Mouse (Mus musculus): Measurements from ENCODE around the gene Alpl.
A peak's percentile ranks its signal among the peaks of the same experiment; 100 is the strongest.

Alpl gene

DNA sequence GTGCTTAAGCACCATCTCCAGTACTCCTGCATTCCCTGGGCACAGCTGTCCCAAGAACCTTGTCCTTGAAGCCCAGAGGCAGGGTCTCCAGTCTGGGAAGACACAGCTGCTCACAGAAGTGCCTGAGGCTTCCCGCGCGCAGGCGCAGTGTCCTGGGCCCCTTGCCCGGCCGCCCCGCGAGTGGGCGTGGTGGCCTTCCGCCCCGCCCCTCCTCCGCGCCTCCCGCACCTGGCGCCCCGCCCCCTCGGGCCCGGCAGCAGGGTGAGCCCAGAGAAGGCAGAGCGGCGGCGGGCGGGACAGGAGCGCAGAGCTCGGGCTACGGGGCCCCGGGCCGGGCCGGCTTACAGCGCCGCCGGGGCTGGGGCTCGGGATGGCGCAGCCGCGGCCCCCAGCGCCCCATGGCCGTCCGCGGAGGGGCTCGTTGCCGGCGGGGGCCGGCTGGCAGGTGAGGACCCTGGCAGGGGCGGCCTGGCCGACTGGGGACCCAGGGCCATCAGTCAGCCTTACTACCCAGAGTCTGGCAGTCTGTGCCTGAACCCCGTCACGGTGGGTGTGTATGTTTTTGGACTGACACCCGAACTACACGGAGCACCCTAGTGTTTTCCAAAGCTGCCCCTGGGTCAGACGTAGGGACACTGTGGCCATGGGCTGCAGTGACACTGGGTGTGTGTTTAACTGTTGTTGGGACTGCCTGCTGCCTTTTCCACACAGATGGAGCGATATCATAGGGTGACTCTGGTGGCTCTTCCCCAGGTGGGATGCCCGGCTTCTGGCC lies 88.8 kb downstream of the Alpl start:
- DNase-seq: peak; percentile 96

GRCm38 (mm10) chr4:137706510-137706909 lies 89.7 kb downstream of the Alpl start:
- no peak for DNase-seq

DNA sequence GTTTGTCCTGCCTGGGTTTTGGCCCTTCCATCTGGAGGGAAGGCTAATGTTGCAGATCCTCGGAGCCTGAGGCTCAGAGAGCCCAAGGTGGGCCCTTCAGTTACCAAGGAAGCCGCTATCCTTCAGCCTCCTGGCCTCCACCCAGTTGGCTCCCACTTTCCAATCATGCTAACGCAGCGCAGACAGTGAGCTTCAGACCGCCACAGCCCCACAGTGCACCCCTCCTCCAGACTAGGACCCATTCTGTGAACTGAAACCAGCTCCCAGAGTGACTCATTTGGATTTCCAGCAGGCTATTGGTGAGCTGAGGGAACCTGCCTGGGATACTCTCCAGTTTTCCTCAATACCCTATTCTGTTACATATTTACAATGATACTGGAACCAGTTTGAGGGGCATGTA lies 90.8 kb downstream of the Alpl start:
- DNase-seq: no peak

DNA sequence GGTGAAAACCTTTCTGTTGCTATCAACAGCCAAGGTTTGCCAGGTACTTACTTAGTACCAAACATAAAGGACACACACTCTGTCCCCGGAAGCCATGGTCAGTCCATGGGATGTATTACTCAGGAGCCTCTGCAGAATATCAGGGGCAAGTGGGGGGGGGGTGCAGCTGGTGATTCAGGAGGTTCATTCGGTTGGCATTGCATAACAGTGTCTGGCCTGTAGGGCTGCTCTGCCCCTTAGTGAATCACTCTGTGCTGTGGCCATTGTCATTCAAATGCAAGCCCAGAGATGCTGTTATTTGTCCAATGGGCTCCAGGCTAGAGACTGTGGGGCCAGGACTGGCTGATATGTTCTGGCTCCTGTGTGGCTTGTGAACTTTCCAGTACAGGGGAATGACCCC lies 91.6 kb downstream of the Alpl start:
- DNase-seq: no peak

DNA sequence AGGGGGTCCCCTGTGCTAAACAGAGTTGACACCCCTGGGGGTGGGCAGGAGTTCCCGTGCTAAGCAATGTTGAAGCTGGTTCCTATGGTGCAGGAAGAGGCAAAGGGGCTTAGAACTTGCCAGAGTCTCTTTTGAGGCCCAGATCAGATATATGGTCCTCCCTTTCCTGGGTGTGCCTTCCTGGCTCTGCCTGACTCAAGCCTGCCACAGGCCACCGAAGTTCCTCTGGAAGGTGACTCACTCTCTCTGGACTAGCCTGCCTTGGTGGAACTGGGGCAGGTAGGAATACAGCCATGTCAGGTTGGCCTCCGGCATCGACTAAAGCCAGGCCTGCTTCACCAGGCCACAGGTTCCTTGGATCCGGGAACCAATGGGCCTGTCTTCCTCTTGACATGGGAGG lies 93.1 kb downstream of the Alpl start:
- DNase-seq: no peak

DNA sequence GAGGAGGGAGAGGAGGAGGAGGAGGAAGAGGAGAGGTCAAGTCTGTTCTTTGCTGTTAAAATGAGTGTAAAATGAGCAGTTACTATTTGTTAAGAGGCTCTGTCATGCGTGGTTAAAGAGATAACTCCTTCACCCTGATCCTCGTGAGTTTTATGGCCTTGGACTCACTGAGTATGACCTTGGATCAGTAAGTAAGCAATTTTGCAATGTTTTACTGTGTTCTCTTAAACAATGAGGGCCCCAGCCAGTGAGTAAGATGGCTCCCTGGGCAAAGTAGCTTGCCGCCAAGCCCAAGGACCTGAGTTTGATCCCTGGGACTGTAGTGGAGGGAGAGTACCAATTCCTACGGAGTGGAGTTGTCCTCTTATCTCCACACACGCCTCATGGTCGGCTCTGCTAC lies 95.2 kb downstream of the Alpl start:
- no peak for DNase-seq

DNA sequence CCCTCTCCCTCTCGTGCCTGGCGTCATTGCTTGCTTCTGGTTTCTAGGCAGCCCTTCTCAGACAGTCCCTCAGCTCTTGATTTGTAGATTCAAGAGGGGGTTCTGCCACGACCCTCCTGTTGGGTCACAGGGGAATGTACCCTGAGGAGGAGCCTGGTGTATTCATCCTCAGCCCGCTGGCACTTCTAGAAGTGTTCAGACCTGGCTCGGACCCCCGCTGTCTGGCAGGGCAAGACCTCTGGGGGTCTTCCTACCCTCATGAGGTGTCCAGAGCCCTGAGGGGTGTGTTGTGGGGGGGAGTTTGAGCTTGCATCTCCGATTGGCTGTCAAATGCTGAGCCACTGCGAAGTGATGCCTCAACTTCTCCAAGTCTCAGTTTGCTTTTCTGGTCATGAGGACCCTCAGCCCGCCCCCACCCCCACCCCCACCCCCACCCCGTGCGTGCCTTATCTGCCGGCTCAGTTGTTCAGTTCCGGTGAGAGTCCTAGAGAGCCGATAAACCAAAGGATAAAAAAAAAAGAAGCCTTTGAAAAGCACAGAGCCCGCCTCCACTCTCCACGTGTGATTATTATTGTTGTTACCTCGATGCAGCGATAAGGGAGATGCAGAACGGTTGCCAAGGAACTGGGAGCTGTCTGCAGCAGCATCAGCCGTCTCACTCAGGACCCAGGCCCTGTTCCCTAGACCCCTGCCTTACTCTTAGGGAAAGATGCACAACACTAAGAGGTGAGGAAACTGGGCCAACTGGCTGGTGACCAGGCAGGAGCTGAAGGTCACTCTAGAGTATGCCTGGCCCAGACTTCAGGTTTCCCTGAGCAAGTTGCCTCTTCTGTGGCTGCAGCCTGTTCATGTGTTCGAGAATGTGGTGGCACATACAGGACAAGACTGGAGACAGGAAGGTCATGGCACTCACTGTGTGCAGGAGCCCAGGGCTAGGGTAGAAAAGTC lies 96.6 kb downstream of the Alpl start:
- DNase-seq: no peak

DNA sequence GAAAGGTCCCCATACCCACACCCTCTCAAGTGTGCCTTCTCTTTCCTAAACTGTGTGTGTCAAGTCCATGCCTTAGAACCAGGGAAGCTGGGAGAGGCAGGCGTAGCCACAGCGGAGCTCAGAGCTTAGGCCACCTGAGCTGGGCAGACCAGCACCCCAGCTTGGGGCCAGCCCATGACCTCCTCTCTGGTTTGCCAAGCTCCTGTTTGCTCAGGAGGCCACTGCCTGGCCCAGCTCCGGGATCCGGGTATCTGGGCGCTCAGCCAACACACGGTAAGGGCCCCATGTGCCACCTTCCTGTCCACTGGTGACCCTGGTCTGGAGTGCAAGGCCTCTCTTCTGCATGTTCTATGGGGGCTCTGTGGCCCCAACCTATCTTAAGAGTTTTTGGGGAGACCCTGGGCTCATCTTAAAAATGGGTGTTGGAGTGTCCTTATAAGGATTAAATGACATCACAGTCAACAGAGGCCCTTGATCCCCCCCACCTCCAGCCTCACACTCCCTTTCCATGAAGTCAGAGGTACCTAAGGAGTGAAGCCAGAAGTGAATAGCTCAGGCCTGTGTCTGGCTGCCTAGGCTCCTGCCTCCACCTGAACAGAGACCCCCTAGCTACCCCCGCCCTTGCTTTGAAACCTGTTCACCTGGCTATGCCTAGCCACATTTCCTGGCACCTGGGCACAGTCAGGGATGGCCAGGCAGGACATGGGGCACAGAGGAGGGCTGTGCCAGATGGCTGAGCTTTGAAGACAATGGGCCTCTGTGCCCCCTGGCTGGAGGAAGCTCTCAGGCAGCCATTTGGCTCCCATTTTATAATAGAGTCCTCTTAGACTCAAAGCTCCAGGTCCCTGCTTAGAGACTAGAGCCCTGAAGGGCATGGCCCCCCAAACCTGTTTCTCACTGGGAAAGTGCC lies 97.9 kb downstream of the Alpl start:
- peak; percentile 77 for DNase-seq

DNA sequence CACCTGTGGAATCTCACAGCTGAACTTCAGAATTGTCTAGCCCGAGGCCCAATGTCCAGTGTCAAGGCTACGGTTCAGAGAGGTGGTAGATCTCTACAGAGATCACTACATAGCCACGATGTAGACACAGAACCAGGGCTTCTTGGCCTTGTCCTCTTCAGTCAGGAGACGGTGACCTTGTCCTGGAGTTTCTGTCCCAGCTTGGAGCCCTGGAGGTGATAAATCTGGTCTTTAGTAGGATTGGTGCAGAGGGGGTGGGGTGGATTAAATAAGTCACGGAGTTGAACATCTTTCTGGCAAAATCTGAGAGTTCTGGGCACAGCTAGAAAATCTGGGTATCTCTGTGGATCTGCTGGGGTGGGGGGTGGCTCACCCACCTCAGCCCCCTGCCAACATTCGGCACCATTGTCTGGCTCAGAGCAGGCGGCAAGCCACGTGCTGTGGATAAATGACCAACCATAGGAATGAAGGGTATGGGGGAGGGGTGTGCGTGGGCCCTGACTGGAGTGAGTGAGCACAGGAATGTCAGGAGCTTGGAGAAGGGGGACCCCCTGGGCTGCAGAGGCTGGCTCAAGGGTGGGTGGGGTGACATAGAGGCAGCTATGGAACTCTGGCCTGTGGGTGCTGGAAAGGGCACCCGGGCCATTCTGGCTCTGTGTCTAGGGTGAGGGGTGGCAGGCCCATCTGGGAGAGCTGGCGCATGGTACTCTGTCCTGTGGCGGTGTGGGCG lies 98.9 kb downstream of the Alpl start:
- peak; percentile 82 for DNase-seq

- DNase-seq: peak; percentile 47
Observed at GRCm38 (mm10) chr4:137695900-137696299, 100.3 kb downstream of the Alpl start.

- no peak for DNase-seq
Observed at GRCm38 (mm10) chr4:137695300-137695699, 100.9 kb downstream of the Alpl start.

GRCm38 (mm10) chr4:137692107-137692902 lies 103.9 kb downstream of the Alpl start:
- no peak for DNase-seq

Data from kidney, postnatal 10 days (tissue).